Mouse (Mus musculus) urinary bladder, adult 2 months (tissue): Measurements from ENCODE around the gene Atp6v0a1. TPM values are rescaled to one million over a fixed set of nuclear protein-coding genes. Genes with fewer than 3 reads are reported as not detected.

Source experiments
- DNase-seq: peaks from one replicate; pipeline ENCODE4 v3.0.0; 2022; ENCODE audit warnings: low spot score
- polyA plus RNA-seq: library from polyadenylated mRNA; depleted of rRNA; stranded (reverse); fragments of >200 nt; gene quantifications from 2 replicates; pipeline ENCODE4 v1.2.3, GENCODE M21; 2012; rRNA removed

The Atp6v0a1 gene
- 66.9 and 74.1 TPM in 2 replicates for polyA plus RNA-seq

GRCm38 (mm10) chr11:101009046-101009887 is at the start of gene Atp6v0a1:
Atp6v0a1 (plus strand) TSS chr11:101009452.
- peak; percentile 85 for DNase-seq

- DNase-seq, result no peak
These were observed 49.8 kb upstream of the Atp6v0a1 start for GRCm38 (mm10) chr11:100959464-100959810.

GRCm38 (mm10) chr11:100959826-100960225 is 49.4 kb upstream of the Atp6v0a1 start:
- no peak for DNase-seq

- DNase-seq, result no peak
These were observed 48.7 kb upstream of the Atp6v0a1 start for GRCm38 (mm10) chr11:100960540-100960939.

GRCm38 (mm10) chr11:100962371-100962911 is 46.8 kb upstream of the Atp6v0a1 start:
- no peak for DNase-seq

GRCm38 (mm10) chr11:100963647-100964046 is 45.6 kb upstream of the Atp6v0a1 start:
- peak; percentile 46 for DNase-seq

GRCm38 (mm10) chr11:100964180-100964579 is 45.1 kb upstream of the Atp6v0a1 start:
- no peak for DNase-seq

- no peak for DNase-seq
These were observed 44.2 kb upstream of the Atp6v0a1 start for GRCm38 (mm10) chr11:100964901-100965542.

- no peak for DNase-seq
These were observed 43.5 kb upstream of the Atp6v0a1 start for GRCm38 (mm10) chr11:100965760-100966159.

GRCm38 (mm10) chr11:100967376-100967775 is 41.9 kb upstream of the Atp6v0a1 start:
- DNase-seq, result no peak

GRCm38 (mm10) chr11:100967881-100968420 is 41.3 kb upstream of the Atp6v0a1 start:
- no peak for DNase-seq

GRCm38 (mm10) chr11:100968501-100968900 is 40.8 kb upstream of the Atp6v0a1 start:
- no peak for DNase-seq

GRCm38 (mm10) chr11:100969189-100969743 is 40.0 kb upstream of the Atp6v0a1 start:
- DNase-seq, result peak; percentile 67

GRCm38 (mm10) chr11:100969744-100970556 is 39.3 kb upstream of the Atp6v0a1 start:
- no peak for DNase-seq

GRCm38 (mm10) chr11:100970557-100970937 is 38.7 kb upstream of the Atp6v0a1 start, which contains the start of gene Cavin1:
Cavin1 (minus strand) TSS chr11:100970887.
- DNase-seq, result peak; percentile 99

GRCm38 (mm10) chr11:100971455-100971854 is 37.8 kb upstream of the Atp6v0a1 start:
- no peak for DNase-seq

- DNase-seq, result no peak
These were observed 36.0 kb upstream of the Atp6v0a1 start for GRCm38 (mm10) chr11:100973245-100973644.

- no peak for DNase-seq
These were observed 34.8 kb upstream of the Atp6v0a1 start for GRCm38 (mm10) chr11:100974381-100974970.

GRCm38 (mm10) chr11:100975241-100975640 is 34.0 kb upstream of the Atp6v0a1 start:
- no peak for DNase-seq

- DNase-seq, result no peak
These were observed 29.4 kb upstream of the Atp6v0a1 start for GRCm38 (mm10) chr11:100979887-100980286.

- no peak for DNase-seq
These were observed 28.8 kb upstream of the Atp6v0a1 start for GRCm38 (mm10) chr11:100980438-100980837.
